ENCODE assay signal across 8 mouse cellular contexts in the genomic region with DNA sequence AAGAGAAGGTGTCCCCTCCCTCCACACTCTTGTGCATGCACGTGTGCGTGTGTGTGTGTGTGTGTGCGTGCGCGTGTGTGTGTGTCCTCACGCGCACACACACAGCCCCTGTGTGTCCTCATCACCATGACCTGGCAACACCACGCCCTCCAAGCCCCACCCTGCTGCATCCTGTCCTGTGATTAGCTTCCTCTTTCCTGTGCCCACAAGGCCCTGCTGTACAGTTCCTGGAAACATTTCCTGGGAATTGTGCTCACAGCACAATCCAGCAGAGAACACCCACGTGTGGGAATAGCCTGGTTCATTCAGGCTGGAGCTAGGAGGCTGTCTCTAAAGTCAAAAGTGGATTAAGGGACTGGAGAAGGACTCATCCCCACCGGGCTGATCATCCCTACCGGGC.
DNase-seq lines count a peak whose midpoint lies in the region; ATAC-seq and TF ChIP-seq lines count a peak whose summit lies in the region.

No protein-coding gene starts in this region.

- no peak overlapping the region for H3K9ac ChIP-seq in embryonic facial prominence, embryonic 15.5 days

- H3K9me3 ChIP-seq in embryonic facial prominence, embryonic 15.5 days (replicated peaks): no peaks in the 10 kb centered on the region

- no peaks in the 10 kb centered on the region for H3K36me3 ChIP-seq in embryonic facial prominence, embryonic 15.5 days

- ATAC-seq in embryonic facial prominence, embryonic 15.5 days (ENCODE audit: insufficient number of reproducible peaks, low FRiP score, low TSS enrichment, low read depth): no peak
- peak; percentile 87 for ATAC-seq in megakaryocyte progenitor cell, adult 5-6 weeks (replicated peaks; ENCODE audit: poor library complexity)

- H3K4me2 ChIP-seq in embryonic facial prominence, embryonic 15.5 days (replicated peaks): no peak overlapping the region

- H3K27ac ChIP-seq in embryonic facial prominence, embryonic 15.5 days (replicated peaks): peak overlapping the region; percentile 97
- H3K27ac ChIP-seq in cerebellum, adult 2 months (ENCODE audit: insufficient read depth, low read length): no peak overlapping the region

- TF ChIP-seq POLR2A in cerebellum, adult 2 months (IDR thresholded peaks at IDR 0.05; ENCODE audit: borderline replicate concordance, insufficient read depth, low read length): no peak

- intact Hi-C loops in heart, postnatal 36 days (cut with DNase I): loop anchor here (1.0 kb wide), 1 partner anchor 18 kb away; no protein-coding TSS in a partner anchor

- no peak for TF ChIP-seq CTCF in cerebellum, adult 2 months (IDR thresholded peaks at IDR 0.05; ENCODE audit: borderline replicate concordance, insufficient read depth, low read depth, low read length)

- H3K4me1 ChIP-seq in embryonic facial prominence, embryonic 15.5 days: peaks cover 70% of the 10 kb centered on the region
- peaks cover 36% of the 10 kb centered on the region for H3K4me1 ChIP-seq in cerebellum, adult 2 months (ENCODE audit: control insufficient read depth, insufficient read depth, low read length)

- no peaks in the 10 kb centered on the region for H3K27me3 ChIP-seq in embryonic facial prominence, embryonic 15.5 days
- no peaks in the 10 kb centered on the region for H3K27me3 ChIP-seq in cerebellum, adult 2 months (ENCODE audit: control insufficient read depth, insufficient read depth, low read length)

- WGBS in embryonic facial prominence, embryonic 15.5 days: 71% methylated on average over 11 of the region's 11 CpGs
- WGBS in cerebellum, adult 2 months: 84% methylated on average over 11 of the region's 11 CpGs

- DNase-seq in adrenal gland, adult 2 months: peak; percentile 69
- DNase-seq in adrenal gland, postnatal 25 days: no peak
- DNase-seq in heart, postnatal 36 days: peak; percentile 62 to 66
- DNase-seq in kidney, postnatal 4 days: peak; percentile 60 to 75
- no peak for DNase-seq in urinary bladder, postnatal 14 days (ENCODE audit: low spot score)
- no peak for DNase-seq in cerebellum, adult 2 months

- no peak overlapping the region for H3K4me3 ChIP-seq in embryonic facial prominence, embryonic 15.5 days (replicated peaks)
- no peak overlapping the region for H3K4me3 ChIP-seq in cerebellum, adult 2 months (replicated peaks; ENCODE audit: insufficient read depth, low read depth, low read length)

Comparison
In these comparisons a context has a peak if more than half of its experiments do, and no peak if none do; other contexts are left out.
1. DNase-seq: peak in adrenal gland, adult 2 months (single experiment), heart, postnatal 36 days (2 of 2) and kidney, postnatal 4 days (2 of 2); none in adrenal gland, postnatal 25 days (single experiment), urinary bladder, postnatal 14 days (single experiment) and cerebellum, adult 2 months (0 of 2).